Mouse (Mus musculus): ENCODE measurements around the gene Paf1. TPM values are rescaled to one million over a fixed set of nuclear protein-coding genes. Genes with fewer than 3 reads are reported as not detected.

The Paf1 gene
- total and polyA plus RNA-seq, 3 experiments = 53.5 to 645 (median 99.9) TPM

DNA sequence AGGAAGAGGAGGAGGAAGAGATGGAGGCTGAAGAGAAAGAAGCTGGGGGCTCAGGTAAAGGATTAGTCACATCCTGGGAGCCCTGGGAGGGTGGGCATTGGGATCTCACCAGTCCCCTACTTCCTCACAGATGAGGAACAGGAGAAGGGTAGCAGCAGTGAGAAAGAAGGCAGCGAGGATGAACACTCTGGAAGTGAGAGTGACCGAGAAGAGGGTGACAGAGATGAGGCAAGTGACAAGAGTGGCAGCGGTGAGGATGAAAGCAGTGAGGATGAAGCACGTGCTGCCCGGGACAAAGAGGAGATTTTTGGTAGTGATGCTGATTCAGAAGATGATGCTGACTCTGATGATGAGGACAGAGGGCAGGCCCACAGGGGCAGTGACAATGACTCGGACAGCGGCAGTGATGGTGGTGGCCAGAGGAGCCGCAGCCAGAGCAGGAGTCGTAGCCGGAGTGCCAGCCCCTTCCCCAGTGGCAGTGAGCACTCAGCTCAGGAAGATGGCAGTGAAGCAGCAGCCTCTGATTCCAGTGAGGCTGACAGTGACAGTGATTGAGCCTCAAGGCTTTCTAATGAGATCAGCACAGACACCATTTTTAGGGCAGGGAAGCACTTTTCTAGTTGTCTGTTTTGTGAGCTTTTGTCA is 6.1 kb downstream of the Paf1 start:
- no peak for DNase-seq (ENCODE audit: low read depth, low spot score)
- Histone ChIP-seq H3K4me3 (ENCODE audit: control insufficient read depth in 1 of 2, insufficient read depth in 1 of 2, low read depth in 2 of 2, low read length in 2 of 2) (no peak overlapping the region), H3K79me2 (ENCODE audit: control insufficient read depth, insufficient read depth, low read length, poor library complexity) (peaks cover under 1% of the 10 kb centered on the region; the same call in 1 of the 2 replicates), H3K9ac (ENCODE audit: control insufficient read depth, low read depth, low read length, poor library complexity, severe bottlenecking) (no peak overlapping the region), H3K36me3 (ENCODE audit: control insufficient read depth in 1 of 2, insufficient read depth in 2 of 2, low read length in 2 of 2) (peaks cover 0 to 10% of the 10 kb centered on the region in 2 experiments; a peak in 2 of 4 replicates), H3K9me3 (replicated peaks; ENCODE audit: insufficient read depth, low read length) (no peaks in the 10 kb centered on the region), H3K27ac (ENCODE audit: control insufficient read depth, low read depth, low read length) (no peak overlapping the region), H3K4me1 (ENCODE audit: control insufficient read depth in 1 of 2, insufficient read depth in 2 of 2, low read length in 2 of 2) (no peaks in the 10 kb centered on the region), H3K27me3 (ENCODE audit: control insufficient read depth in 1 of 2, insufficient read depth in 2 of 2, low read length in 2 of 2) (no peaks in the 10 kb centered on the region)
- TF ChIP-seq ZC3H11A (IDR thresholded peaks at IDR 0.05; ENCODE audit: low read depth, low read length) (no peak), MYC (IDR thresholded peaks at IDR 0.05; ENCODE audit: low read depth, low read length) (no peak), EP300 (IDR thresholded peaks at IDR 0.05; ENCODE audit: low read depth in 1 of 2, low read length in 2 of 2) (no peak), CHD2 (IDR thresholded peaks at IDR 0.05; ENCODE audit: low read length) (no peak), HCFC1 (IDR thresholded peaks at IDR 0.05; ENCODE audit: low read depth, low read length) (no peak), SIN3A (IDR thresholded peaks at IDR 0.05; ENCODE audit: low read length) (no peak), MXI1 (IDR thresholded peaks at IDR 0.05; ENCODE audit: low read depth, low read length) (no peak), RAD21 (IDR thresholded peaks at IDR 0.05; ENCODE audit: low read depth, low read length) (no peak), NRF1 (IDR thresholded peaks at IDR 0.05; ENCODE audit: insufficient read depth, low read depth, low read length, poor library complexity, severe bottlenecking) (no peak), UBTF (IDR thresholded peaks at IDR 0.05; ENCODE audit: borderline replicate concordance, insufficient read depth, low read depth, low read length) (no peak), BHLHE40 (IDR thresholded peaks at IDR 0.05; ENCODE audit: borderline replicate concordance, low read depth, low read length) (no peak), ZNF384 (IDR thresholded peaks at IDR 0.05; ENCODE audit: low read depth, low read length) (no peak), ZMIZ1 (IDR thresholded peaks at IDR 0.05; ENCODE audit: low read depth, low read length) (no peak), JUND (IDR thresholded peaks at IDR 0.05; ENCODE audit: low read depth, low read length) (no peak), TCF12 (IDR thresholded peaks at IDR 0.05; ENCODE audit: low read depth, low read length) (no peak)

GRCm38 (mm10) chr7:28401030-28401429 is 8.3 kb downstream of the Paf1 start:
- no peaks in the 10 kb centered on the region for H3K4me1 ChIP-seq (ENCODE audit: control insufficient read depth in 1 of 2, insufficient read depth in 2 of 2, low read length in 2 of 2)
- DNase-seq (ENCODE audit: low read depth, low spot score) = no peak
- no peak for TF ChIP-seq EP300 (IDR thresholded peaks at IDR 0.05; ENCODE audit: low read depth in 1 of 2, low read length in 2 of 2)
- TF ChIP-seq UBTF (IDR thresholded peaks at IDR 0.05; ENCODE audit: borderline replicate concordance, insufficient read depth, low read depth, low read length) = no peak
- TF ChIP-seq ZMIZ1 (IDR thresholded peaks at IDR 0.05; ENCODE audit: low read depth, low read length) = no peak
- no peaks in the 10 kb centered on the region for H3K79me2 ChIP-seq (ENCODE audit: control insufficient read depth, insufficient read depth, low read length, poor library complexity)
- H3K9ac ChIP-seq (ENCODE audit: control insufficient read depth, low read depth, low read length, poor library complexity, severe bottlenecking) = no peak overlapping the region
- no peak overlapping the region for H3K27ac ChIP-seq (ENCODE audit: control insufficient read depth, low read depth, low read length)
- no peak overlapping the region for H3K4me3 ChIP-seq (ENCODE audit: control insufficient read depth in 1 of 2, insufficient read depth in 1 of 2, low read depth in 2 of 2, low read length in 2 of 2)
- peaks cover 0 to 13% of the 10 kb centered on the region in 2 experiments; a peak in 2 of 4 replicates for H3K36me3 ChIP-seq (ENCODE audit: control insufficient read depth in 1 of 2, insufficient read depth in 2 of 2, low read length in 2 of 2)
- H3K9me3 ChIP-seq (replicated peaks; ENCODE audit: insufficient read depth, low read length) = no peaks in the 10 kb centered on the region
- no peaks in the 10 kb centered on the region for H3K27me3 ChIP-seq (ENCODE audit: control insufficient read depth in 1 of 2, insufficient read depth in 2 of 2, low read length in 2 of 2)

Data from MEL (cell line).